Mouse (Mus musculus): Measurements from ENCODE around the gene Tiam2. TPM values are rescaled to one million over a fixed set of nuclear protein-coding genes. Genes with fewer than 3 reads are reported as not detected.

The Tiam2 gene
- polyA plus RNA-seq, 1 experiment = 16.7 TPM

DNA sequence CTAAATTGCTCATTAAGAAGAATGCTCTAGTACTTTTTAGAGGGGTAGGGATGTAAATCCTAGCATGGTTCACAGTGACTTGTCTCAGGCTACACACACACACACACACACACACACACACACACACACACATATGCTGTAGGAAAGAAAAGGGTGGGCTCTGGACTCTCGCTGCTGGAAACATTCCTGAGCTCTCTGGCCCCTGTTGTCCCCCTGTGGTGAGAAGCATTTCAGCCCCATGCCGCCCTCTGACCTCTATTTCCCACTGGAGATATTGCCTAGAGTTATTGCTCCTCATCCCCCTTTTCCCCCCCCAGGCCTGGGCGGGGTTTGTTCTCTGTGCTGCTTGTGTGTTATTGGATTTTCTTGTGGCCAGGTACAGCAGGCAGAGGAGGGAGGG, 28.5 kb downstream of the Tiam2 start:
- H3K4me3 ChIP-seq (ENCODE audit: insufficient read depth, low read length) = no peak overlapping the region
- no peak overlapping the region for H3K27ac ChIP-seq (ENCODE audit: insufficient read depth, low read length)
- TF ChIP-seq POLR2A (IDR thresholded peaks at IDR 0.05; ENCODE audit: low read depth, low read length) = no peak
- no peak for TF ChIP-seq CTCF (IDR thresholded peaks at IDR 0.05; ENCODE audit: borderline replicate concordance, insufficient read depth, low read length)
- H3K4me1 ChIP-seq (ENCODE audit: control insufficient read depth, insufficient read depth, low read length) = peaks cover 5% of the 10 kb centered on the region; the same call in 1 of the 2 replicates

DNA sequence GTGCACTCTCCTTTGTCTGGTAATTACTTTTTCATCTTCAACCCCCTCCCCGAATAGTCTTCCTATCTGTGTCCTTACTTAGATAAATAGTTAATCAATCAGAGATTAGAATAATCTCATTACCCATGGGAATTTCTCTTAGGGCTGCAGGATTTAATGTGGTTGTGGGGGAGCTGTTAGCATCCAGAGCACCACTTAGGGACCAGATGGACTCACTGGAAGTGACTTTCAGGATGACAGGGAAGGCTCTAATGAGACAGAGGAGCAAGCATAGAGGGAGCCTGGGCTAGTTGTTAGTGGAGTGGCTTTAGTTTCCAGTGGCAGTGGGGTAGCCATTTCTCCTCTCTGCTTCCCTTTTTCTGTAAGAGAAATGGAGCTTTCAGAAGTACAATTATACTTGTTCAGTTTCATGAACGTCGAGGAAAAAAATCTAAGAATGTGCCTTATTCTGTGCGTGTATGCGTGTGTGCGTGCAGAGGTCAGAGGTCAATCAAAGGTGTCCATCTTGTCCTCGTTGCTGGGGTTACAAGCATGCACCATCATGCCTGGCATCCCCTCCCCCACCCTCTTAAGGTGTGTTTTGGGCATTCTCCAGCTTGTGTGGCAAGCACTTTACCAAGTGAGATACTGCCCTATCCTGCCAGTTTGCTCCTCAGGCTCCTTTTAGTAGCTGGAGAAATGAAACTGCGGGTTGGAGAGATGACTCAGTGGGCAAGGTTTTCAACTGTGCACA, 30.4 kb downstream of the Tiam2 start:
- H3K27ac ChIP-seq (ENCODE audit: insufficient read depth, low read length) = no peak overlapping the region
- TF ChIP-seq POLR2A (IDR thresholded peaks at IDR 0.05; ENCODE audit: low read depth, low read length) = no peak
- TF ChIP-seq CTCF (IDR thresholded peaks at IDR 0.05; ENCODE audit: borderline replicate concordance, insufficient read depth, low read length) = no peak
- no peaks in the 10 kb centered on the region; the same call in 1 of the 2 replicates for H3K4me1 ChIP-seq (ENCODE audit: control insufficient read depth, insufficient read depth, low read length)
- no peak overlapping the region for H3K4me3 ChIP-seq (ENCODE audit: insufficient read depth, low read length)

DNA sequence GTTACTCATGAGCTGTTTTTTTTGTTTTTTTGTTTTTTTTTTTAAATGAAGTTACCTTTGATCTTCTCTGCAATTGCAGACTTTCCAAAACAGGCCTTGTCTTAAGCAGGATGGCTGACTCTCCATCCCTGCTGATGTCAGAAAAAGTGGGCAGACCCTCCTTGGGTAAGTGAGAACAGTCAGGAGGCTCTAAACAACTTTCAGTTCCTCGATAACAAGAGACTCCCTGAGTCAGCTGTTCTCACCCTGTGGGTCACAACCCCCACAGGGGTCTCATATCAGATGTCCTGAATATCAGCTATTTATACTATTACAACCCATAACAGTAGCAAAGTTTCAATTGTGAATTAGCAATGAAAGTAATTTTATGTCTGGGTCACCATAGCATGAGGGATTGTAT, 33.9 kb downstream of the Tiam2 start:
- H3K4me3 ChIP-seq (ENCODE audit: insufficient read depth, low read length) = no peak overlapping the region
- TF ChIP-seq CTCF (IDR thresholded peaks at IDR 0.05; ENCODE audit: borderline replicate concordance, insufficient read depth, low read length) = no peak
- TF ChIP-seq POLR2A (IDR thresholded peaks at IDR 0.05; ENCODE audit: low read depth, low read length) = no peak
- H3K4me1 ChIP-seq (ENCODE audit: control insufficient read depth, insufficient read depth, low read length) = no peaks in the 10 kb centered on the region; the same call in none of the 2 replicates
- no peak overlapping the region for H3K27ac ChIP-seq (ENCODE audit: insufficient read depth, low read length)

DNA sequence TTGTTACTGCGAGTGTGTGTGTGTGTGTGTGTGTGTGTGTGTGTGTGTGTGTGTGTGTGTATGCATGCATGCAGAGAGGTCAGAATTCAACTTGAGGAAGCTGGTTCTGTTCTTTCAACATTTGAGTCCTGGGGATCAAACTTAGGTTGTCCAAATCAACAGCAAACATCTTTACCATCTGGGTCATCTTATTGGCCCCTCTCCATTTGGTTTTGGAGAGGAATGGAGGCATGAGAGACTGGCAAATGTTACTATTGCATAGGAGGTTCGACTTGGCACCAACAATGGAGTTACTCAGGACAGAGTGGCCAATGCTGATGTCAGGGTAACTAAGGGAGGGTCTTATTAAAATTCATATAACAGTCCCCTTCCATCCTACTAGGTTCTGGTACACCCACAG, 35.4 kb downstream of the Tiam2 start:
- no peak overlapping the region for H3K27ac ChIP-seq (ENCODE audit: insufficient read depth, low read length)
- TF ChIP-seq CTCF (IDR thresholded peaks at IDR 0.05; ENCODE audit: borderline replicate concordance, insufficient read depth, low read length) = no peak
- no peak for TF ChIP-seq POLR2A (IDR thresholded peaks at IDR 0.05; ENCODE audit: low read depth, low read length)
- peaks cover 8% of the 10 kb centered on the region for H3K4me1 ChIP-seq (ENCODE audit: control insufficient read depth, insufficient read depth, low read length)
- no peak overlapping the region for H3K4me3 ChIP-seq (ENCODE audit: insufficient read depth, low read length)

DNA sequence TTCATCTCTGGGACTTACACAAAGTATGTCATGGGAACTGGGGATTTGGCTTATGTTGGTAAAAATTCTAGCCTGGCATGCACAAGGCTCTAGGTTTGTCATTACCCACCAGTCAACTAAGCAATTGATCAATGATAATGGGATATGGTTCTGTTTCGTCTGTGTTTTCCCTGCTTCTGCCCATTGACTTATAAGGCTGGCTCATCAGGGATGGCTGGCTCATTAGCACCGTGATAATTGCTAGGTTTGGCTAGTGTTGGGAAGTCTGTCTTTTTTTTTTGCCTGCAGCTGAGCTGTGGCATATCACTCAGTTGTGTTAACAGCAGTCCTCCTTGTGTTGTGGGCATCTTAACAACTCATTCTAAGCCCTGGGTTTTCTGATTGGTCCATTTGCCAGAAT, 36.8 kb downstream of the Tiam2 start:
- H3K27ac ChIP-seq (ENCODE audit: insufficient read depth, low read length) = no peak overlapping the region
- peaks cover 13% of the 10 kb centered on the region for H3K4me1 ChIP-seq (ENCODE audit: control insufficient read depth, insufficient read depth, low read length)
- no peak overlapping the region for H3K4me3 ChIP-seq (ENCODE audit: insufficient read depth, low read length)
- TF ChIP-seq CTCF (IDR thresholded peaks at IDR 0.05; ENCODE audit: borderline replicate concordance, insufficient read depth, low read length) (no peak), POLR2A (IDR thresholded peaks at IDR 0.05; ENCODE audit: low read depth, low read length) (no peak)

DNA sequence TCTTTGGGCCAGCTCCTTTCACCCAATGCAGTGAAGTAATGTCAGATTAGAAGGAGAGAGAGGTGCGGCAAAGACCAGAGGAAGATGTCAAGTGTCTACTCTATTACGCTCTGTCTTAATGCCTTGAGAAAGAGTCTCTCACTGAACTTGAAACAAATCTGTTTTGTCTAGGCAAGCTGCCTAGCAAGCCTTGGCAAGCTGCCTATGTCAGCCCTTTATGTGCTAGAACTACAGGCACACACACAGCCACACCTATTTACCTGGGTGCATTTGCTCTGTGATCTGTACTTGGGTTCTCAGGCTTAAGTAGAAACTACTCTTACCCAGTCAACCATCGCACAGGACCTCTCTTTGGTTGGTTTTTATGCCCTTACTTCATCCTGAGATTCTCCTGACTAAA, 40.4 kb downstream of the Tiam2 start:
- Histone ChIP-seq H3K27ac (ENCODE audit: insufficient read depth, low read length) (peak overlapping the region; percentile 48; the same call in 1 of the 2 replicates), H3K4me1 (ENCODE audit: control insufficient read depth, insufficient read depth, low read length) (peaks cover 27% of the 10 kb centered on the region), H3K4me3 (ENCODE audit: insufficient read depth, low read length) (no peak overlapping the region)
- TF ChIP-seq POLR2A (IDR thresholded peaks at IDR 0.05; ENCODE audit: low read depth, low read length) = no peak
- TF ChIP-seq CTCF (IDR thresholded peaks at IDR 0.05; ENCODE audit: borderline replicate concordance, insufficient read depth, low read length) = no peak

DNA sequence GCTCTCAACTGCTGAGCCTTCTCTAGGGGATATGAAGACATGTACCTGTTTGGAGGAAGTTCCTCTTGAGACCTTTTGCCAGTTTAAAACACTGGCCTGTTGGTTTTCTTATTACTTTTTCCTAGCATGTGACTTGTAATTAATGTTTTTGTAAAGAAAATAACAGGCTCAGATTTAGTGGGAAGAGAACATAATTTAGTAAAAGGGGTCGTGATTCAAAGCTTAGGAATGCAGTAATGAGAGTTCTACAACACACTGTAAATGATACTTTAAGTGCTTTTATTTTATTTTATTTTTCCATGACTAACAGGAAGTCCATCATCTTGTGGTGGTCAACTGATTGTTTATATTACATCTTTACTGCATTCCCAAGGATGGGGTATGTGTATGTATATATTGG, 42.0 kb downstream of the Tiam2 start:
- Histone ChIP-seq H3K4me1 (ENCODE audit: control insufficient read depth, insufficient read depth, low read length) (peaks cover 27% of the 10 kb centered on the region), H3K27ac (ENCODE audit: insufficient read depth, low read length) (peak overlapping the region; percentile 93), H3K4me3 (ENCODE audit: insufficient read depth, low read length) (no peak overlapping the region)
- TF ChIP-seq CTCF (IDR thresholded peaks at IDR 0.05; ENCODE audit: borderline replicate concordance, insufficient read depth, low read length) (no peak), POLR2A (IDR thresholded peaks at IDR 0.05; ENCODE audit: low read depth, low read length) (no peak)

DNA sequence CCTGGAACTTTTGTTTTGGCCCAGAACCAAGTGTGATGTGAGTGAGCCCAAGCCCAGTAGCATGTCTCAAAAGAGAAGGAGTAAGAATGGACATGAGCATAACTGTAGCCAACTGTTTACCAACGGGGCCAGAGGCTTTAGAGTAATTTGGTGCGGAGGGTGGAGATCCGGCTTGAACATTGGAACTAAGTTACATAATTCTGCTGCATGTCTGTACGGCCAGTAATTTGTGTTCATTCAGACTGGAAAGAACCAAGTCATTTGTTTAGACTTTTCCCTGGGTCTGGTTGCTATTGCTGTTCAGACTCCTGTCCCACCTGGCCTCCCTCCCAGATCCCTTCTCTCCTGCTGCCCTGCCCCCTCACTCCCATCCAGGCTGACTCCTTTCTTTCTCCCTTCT, 43.3 kb downstream of the Tiam2 start:
- Histone ChIP-seq H3K4me1 (ENCODE audit: control insufficient read depth, insufficient read depth, low read length) (peaks cover 27% of the 10 kb centered on the region), H3K4me3 (ENCODE audit: insufficient read depth, low read length) (no peak overlapping the region), H3K27ac (ENCODE audit: insufficient read depth, low read length) (peak overlapping the region; percentile 91)
- no peak for TF ChIP-seq POLR2A (IDR thresholded peaks at IDR 0.05; ENCODE audit: low read depth, low read length)
- no peak for TF ChIP-seq CTCF (IDR thresholded peaks at IDR 0.05; ENCODE audit: borderline replicate concordance, insufficient read depth, low read length)

DNA sequence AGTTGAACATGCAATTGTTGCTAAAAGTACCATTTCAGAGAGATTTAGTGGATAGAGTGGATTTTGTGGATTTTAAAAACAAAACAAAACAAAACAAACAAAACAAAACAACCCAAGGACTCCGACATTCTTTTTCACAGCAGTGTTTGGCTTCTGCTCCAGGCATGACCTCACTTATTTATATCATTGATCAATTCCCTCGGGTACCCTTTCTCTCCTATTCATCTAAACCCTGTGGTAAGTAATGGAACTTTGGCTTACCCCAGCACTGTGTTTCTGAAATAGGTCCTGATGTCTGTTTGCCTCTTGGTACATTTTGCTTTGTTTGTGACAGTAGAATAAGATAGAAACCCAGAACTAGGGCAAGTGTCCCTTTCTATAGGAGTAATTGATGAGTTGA, 52.2 kb downstream of the Tiam2 start:
- TF ChIP-seq CTCF (IDR thresholded peaks at IDR 0.05; ENCODE audit: borderline replicate concordance, insufficient read depth, low read length) = no peak
- Histone ChIP-seq H3K4me1 (ENCODE audit: control insufficient read depth, insufficient read depth, low read length) (peaks cover 4% of the 10 kb centered on the region), H3K4me3 (ENCODE audit: insufficient read depth, low read length) (no peak overlapping the region), H3K27ac (ENCODE audit: insufficient read depth, low read length) (no peak overlapping the region)

DNA sequence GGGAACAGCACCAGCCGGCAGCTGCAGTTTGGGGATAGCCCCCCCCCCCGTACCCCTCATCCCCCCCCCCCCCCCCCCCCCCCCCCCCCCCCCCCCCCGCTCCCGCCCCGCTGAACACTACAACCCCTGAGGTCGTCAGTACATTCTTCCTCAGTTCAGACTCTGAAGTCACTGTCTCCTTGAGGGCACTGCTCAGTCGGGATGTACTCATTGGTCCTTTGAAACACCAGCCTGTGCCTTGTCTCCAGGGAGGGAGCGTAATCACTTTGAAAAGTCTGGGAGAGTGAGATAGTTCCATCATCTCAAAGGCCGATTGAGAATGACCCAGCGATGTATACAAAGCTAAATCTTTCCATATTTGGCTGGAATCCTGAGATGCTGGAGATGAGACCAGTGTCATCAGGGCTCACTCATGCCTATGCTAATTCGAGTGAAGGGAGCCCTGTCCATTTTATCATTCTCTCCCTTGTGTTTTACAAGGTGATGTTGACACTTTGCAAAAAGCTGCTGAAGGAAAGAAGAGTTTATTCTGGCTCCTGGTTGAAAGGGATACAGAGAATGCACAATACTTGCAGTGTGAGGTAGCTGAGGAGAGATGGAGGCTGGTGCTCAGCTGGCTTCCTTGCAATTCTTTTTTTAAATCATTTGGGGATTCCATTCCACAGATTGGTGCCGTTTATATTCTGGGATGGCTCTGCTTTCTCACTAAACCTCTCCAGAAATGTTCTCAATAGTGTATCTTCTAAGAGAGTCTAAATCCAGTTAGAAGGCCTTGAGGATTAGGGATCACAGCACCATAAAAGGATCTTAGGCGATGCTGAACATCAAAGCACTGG, 53.6 kb downstream of the Tiam2 start:
- peaks cover 4% of the 10 kb centered on the region for H3K4me1 ChIP-seq (ENCODE audit: control insufficient read depth, insufficient read depth, low read length)
- H3K4me3 ChIP-seq (ENCODE audit: insufficient read depth, low read length) = no peak overlapping the region
- TF ChIP-seq CTCF (IDR thresholded peaks at IDR 0.05; ENCODE audit: borderline replicate concordance, insufficient read depth, low read length) (no peak), POLR2A (IDR thresholded peaks at IDR 0.05; ENCODE audit: low read depth, low read length) (no peak)
- H3K27ac ChIP-seq (ENCODE audit: insufficient read depth, low read length) = no peak overlapping the region

All from embryonic fibroblast, embryonic 13.5 days (primary cell).